Mouse (Mus musculus): ENCODE measurements around the gene Hist1h4d.
"Not testable (repeated sequence)": the region's sequence is repeated elsewhere in the genome, so short reads cannot be mapped to it uniquely, and the experiment has no call there.

The Hist1h4d gene

DNA sequence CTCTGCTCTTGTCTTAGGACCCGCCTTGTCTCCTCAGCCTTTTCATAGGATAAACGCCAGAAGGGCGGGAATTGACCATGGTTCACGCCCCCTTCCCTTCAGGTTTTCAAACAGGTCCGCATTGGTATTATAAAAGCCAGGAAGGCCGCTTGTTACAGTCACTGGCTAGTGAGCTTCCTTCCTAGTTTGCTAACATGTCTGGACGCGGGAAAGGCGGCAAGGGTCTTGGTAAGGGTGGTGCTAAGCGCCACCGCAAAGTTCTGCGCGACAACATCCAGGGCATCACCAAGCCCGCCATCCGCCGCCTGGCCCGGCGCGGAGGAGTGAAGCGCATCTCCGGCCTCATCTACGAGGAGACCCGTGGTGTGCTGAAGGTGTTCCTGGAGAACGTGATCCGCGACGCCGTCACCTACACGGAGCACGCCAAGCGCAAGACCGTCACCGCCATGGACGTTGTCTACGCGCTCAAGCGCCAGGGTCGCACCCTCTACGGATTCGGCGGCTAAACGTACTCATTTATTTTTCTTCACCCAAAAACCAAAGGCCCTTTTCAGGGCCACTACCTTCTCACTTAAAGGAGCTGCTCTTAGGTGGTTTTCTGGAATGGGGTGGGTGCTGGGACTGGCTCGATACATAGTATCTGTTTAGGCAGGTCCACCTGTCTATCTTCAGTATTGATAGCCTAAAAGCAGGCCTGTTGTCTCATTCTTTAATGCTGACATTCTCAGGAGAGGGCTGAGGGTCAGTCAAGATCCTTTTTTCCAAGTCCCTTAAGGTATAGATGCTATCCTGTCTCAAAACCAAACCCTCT is at the start of gene Hist1h4d:
Hist1h4d (plus strand) TSS at position 191 of the 811 bp plus-strand sequence.
- peak; percentile 100 for DNase-seq (ENCODE audit: extremely low spot score)

GRCm38 (mm10) chr13:23532262-23533075 is 48.9 kb upstream of the Hist1h4d start:
- DNase-seq (ENCODE audit: extremely low spot score) = peak; percentile 71

- DNase-seq (ENCODE audit: extremely low spot score) = peak; percentile 87
Observed at GRCm38 (mm10) chr13:23533560-23534367, 47.6 kb upstream of the Hist1h4d start, which contains the start of gene Hist1h2af. TSS of gene Hist1h2af (plus strand) at chr13:23533906.

DNA sequence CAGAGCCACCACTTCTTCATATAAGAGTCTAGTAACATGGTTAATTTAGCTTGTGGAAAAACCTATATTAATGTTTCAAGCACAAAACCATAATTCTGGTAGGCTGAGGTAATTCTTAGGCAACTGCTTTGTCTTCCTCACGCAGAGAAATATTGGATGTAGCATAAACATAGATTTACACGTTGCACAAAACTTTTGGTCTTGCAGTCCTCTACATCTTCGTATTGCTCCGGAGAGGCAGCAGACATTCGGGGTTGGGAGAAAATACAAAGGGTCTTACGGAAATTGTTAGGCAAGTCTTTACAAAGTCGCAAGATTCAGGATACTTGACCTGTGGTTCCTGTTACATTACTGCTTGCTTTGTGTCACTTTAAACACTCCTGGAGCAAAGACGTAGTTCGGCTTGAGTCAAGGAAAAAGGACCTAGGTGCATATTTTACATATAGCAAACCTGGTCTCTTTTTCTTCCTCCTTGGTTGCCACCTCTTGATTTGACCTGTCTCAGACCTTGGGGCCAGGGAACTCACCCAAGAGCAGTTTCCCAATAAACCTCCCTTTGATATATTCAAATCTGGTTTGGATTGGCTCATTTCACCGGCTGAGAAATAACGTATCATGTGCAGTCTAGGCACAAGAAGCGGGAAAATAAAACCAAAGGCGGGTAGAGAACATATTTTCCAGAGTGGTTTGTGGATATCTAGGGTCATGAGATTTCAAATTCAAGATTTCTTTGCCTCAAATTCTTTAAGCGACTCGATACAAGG is 46.8 kb upstream of the Hist1h4d start:
- no peak for DNase-seq (ENCODE audit: extremely low spot score)

- DNase-seq (ENCODE audit: extremely low spot score) = peak; percentile 91
Observed at GRCm38 (mm10) chr13:23535137-23536075, 46.0 kb upstream of the Hist1h4d start, which contains the start of gene Hist1h3g. TSS of gene Hist1h3g (plus strand) at chr13:23535422.

DNA sequence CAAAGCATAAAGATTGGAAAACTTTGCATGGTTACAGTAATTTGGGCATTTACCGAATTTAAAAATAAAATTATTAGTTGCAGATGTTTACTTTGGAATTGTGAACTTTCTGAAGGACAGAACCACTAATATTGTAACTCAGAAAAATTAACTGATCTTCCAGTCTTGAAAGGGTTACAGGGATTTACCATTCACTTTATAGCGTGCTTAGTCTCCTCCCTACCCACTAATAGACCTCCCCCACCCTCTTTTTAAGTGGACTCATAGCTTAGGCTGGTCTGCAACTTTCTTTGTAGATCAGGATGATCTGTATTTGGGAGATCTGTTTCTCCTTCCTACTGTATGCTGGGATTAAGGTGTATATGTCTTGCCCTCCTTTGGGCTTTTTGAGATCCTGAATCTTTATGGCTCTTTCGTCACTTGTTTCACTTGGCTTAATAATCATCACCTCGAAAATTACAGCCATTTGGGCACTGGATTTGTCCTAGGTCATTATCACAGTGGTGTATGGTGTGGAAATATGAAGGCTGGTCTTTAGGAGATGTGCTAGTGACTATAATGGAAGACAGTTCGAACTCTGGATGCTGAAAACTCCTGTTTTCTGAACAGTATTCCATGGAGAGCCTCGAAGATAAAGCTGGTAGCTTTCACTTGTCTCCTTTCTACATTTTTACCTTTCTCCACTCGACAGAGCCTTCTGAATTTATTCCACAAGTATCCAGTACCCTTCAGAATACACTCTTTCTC is 45.1 kb upstream of the Hist1h4d start:
- peak; percentile 72 for DNase-seq (ENCODE audit: extremely low spot score)

DNA sequence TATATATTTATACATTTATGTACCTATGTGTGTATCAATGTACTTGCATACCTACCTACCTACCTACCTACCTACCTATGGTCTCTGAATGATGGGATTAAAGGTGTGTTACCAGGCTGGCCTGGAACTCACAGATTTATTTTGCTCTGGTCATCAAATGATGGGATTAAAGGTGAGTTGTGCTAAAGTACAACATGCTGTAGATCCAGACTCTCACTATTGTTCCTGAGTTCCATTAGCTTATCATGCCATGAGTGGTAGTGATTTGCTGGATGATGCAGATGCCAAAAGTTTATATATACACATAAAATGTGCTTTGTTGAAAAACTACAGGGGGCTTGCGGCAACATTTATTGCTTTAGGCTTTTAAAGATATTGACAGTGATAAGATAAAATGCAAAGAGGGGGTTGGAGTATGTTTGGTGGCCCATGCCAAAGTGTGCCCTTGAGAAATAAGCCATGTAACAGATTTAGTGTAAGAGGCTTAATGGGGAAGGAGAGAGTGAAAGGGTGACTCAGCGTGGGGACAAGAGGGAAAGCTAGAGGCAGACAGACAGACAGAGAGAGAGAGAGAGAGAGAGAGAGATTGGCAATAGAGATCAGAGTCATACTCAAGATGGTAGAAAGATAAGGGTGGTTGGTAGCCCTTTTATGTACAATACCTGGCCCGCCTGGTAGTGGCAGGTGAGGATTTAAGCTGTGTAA is 44.2 kb upstream of the Hist1h4d start:
- DNase-seq (ENCODE audit: extremely low spot score) = no peak

DNA sequence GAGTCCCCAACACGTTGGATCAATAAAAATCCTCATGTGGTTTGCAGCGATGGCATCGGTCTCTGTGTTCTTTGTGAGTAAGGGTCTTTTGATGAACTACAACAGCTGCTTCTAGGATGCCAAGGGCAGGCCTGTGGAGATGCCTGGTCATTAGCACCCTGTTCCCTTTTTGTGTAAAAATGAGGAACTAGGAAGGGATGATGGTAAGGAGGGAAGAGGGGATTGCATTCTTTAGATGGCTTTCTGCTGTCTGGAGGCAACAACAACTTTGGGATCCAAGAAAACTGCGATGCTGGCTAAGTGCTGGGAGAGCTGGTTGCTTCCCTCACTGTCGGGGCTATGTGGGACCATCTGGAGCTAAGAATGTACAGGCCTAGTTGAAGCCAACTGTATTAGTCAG is 43.1 kb upstream of the Hist1h4d start:
- DNase-seq (ENCODE audit: extremely low spot score) = no peak

GRCm38 (mm10) chr13:23539821-23540220 is 41.6 kb upstream of the Hist1h4d start:
- DNase-seq (ENCODE audit: extremely low spot score) = not testable (repeated sequence)

DNA sequence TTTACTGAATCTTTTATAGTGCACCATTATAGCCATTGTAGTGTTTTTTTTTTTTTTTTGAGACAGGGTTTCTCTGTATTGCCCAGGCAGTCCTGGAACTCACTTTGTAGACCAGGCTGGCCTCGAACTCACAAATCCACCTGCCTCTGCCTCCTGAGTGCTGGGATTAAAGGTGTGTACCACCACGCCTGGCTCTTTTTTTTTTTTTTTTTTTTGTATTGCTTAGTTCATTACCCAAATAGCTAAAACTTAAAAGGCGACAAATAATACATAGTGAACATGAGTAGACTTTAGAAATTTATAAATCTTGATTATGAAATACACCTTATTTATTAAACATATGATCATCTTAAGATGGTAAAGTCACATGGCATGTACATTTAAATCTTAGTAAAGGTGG is 39.9 kb upstream of the Hist1h4d start:
- DNase-seq (ENCODE audit: extremely low spot score) = no peak

GRCm38 (mm10) chr13:23542225-23542980 is 39.0 kb upstream of the Hist1h4d start:
- not testable (repeated sequence) for DNase-seq (ENCODE audit: extremely low spot score)

DNA sequence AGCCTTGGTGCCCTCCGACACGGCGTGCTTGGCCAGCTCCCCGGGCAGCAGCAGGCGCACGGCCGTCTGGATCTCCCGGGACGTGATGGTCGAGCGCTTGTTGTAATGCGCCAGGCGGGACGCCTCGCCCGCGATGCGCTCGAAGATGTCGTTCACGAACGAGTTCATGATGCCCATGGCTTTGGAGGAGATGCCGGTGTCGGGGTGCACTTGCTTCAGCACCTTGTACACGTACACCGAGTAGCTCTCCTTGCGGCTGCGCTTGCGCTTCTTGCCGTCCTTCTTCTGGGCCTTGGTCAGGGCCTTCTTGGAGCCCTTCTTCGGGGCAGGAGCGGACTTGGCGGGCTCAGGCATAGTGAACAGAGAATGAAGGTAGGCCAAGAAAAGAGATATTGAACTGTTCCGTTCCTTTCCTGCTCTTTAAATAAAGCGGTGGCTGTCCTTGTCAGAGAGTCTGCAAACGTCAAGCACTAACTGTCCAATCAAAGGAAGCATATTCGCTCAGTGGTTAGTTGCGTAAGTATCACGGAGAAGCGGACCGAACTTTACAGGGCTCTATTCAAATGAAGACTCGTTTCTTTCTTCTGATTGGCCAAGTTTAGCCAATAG is 38.3 kb upstream of the Hist1h4d start, which contains the start of gene Hist1h2bh:
Hist1h2bh (minus strand) TSS at position 394 of the 609 bp plus-strand sequence.
- peak; percentile 91 for DNase-seq (ENCODE audit: extremely low spot score)

DNA sequence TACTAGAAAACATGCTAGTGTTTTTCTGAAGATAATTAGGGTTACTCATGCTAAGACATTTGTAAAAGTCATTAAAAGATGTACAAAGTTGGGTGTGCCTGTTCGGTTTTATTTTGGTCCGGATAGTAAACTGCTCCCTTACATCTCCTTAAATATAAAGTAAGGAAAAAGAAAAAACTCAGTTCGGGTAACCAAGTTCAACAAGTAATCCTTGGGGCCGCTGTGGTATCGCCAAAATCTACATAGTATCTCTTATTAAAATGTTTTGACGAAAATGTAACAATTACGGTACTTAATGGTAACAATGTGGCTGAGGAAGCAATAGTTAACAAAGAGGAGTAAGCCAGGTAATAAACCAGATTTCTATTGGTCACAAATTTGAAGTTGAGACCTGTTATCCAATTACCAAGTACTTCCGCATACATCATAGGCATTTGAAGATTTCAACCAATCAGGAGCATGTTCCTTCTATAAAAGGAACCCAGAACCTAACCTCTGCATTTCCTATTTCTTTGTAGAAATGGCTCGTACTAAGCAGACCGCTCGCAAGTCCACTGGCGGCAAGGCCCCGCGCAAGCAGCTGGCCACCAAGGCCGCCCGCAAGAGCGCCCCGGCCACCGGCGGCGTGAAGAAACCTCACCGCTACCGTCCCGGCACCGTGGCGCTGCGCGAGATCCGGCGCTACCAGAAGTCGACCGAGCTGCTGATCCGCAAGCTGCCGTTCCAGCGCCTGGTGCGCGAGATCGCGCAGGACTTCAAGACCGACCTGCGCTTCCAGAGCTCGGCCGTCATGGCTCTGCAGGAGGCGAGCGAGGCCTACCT is 37.2 kb upstream of the Hist1h4d start, which contains the start of gene Hist1h3f:
Hist1h3f (plus strand) TSS at position 88 of the 822 bp plus-strand sequence.
- peak; percentile 91 for DNase-seq (ENCODE audit: extremely low spot score)

GRCm38 (mm10) chr13:23544787-23545120 is 36.6 kb upstream of the Hist1h4d start:
- not testable (repeated sequence) for DNase-seq (ENCODE audit: extremely low spot score)

DNA sequence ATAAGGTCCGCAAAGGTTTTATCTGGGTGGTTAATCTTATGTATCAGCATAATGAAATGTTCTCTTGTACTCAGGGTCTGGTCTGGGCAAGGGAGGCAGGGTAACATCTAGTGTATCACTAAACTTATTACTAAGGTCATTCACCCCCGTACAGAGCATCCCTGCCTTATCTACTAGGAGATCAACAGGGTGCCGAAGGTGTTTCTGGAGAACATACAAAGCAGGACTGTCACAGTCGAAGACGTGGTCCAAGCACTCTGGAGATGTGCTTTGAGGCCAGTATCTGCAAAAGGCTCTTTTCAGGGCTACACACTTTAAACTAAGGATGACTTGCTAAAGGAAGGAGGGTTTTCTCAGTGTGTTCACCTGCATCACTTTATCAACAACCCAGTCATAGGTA is 34.7 kb upstream of the Hist1h4d start:
- no peak for DNase-seq (ENCODE audit: extremely low spot score)

GRCm38 (mm10) chr13:23550761-23551145 is 30.6 kb upstream of the Hist1h4d start:
- DNase-seq (ENCODE audit: extremely low spot score) = peak; percentile 76

All from embryo, embryonic 9.5 days (tissue).